Mouse (Mus musculus) induced T-regulatory cell, adult 2 months (primary cell): Measurements from ENCODE around the gene Mzf1.

Experiments
- DNase-seq: peaks from one replicate; pipeline ENCODE4 v3.0.0-alpha.2; 2012; ENCODE audit warnings: low read depth

Mzf1 gene

DNA sequence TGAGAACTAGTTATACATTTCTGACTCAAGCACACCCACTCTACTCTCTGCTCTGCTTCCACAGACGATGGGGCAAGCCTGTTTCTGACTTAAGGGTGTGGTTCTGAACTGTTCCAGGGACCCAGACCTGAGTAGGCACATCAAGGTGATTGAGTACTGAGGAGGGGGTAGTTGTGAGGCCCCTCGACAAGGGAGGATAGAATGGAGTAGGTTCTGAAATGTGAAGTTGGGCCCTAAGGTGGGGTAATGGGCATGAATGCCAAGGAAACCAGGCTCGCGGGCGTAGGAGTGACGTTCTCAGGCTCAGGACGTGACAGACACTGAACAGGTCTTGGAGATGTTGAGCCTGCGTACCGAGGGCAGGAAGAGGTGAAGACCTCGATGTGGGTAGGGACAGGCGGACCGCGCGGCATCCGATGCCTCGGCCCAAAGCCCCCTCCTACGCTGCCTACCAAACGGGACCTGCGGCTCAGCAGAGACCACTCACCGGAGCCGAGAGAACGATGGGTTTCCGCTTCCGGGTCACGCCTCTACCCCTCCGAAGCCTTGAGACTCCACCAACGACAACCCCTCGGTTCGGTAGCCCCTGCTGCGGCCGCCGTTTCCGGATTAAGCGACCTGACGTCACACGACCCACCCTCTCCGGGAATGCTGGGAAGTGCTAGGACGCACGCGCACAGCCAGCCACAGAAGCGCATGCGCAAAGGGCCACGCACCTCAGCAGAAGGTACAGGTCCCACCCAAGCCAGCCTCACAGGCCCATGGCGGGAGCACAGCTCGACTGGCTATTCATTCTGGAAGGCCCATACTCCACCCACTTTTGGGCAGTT lies 20.2 kb downstream of the Mzf1 start, which contains the start of gene Chmp2a:
Gene Chmp2a (minus strand): TSS at position 660 of the 830 bp plus-strand sequence.
- DNase-seq = peak; percentile 97

DNA sequence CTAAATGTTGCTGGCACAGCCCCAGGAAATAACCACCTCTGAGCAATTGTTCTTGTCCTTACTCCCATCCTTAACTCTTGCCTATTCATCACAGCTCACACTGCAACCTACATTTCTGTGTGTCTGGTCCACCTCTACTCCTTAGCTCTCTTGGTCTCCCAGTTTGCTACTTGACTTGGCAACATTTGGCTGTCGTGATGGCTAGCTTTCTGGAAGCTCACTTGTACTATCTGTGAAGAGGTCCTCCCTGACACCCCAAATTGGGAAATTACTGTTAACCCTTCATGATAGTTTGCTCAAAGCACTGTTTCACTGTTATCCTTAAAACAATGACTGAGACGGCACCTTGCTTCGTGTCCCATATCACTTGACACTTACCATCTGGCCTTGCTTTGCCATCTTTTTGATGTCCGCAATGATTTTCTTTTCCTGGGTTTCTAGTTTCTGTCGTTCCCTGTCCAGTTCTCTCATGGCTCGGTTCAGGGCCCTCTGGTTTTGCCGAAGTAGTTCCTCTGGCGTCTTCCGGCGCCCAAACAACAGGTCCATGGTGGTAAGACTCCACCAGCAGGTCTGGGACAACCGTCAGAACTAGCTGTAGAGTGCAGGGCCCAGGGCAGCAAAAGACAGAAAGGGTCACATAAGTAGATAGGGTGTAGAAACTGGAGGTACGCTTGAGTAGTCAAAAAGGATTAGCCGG lies 21.0 kb downstream of the Mzf1 start:
- no peak for DNase-seq

DNA sequence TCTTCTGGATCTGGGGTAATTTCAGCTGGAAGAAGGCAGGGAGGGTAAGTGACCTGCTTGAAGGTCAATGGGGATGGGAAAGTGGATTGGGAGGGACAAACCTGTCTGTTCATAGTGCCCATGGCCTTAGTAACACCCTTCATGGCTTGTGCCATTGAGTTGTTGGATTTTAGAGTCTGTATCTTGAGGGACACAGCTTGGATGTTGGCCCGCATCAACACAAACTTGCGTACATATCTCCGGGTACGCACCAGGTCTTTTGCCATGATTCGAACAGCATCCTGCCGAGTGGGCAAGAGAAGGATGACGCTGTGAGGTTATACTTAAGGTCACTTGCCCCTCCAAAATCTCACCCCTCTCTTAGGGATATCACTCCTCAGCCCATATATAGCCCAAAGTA lies 22.0 kb downstream of the Mzf1 start:
- no peak for DNase-seq

DNA sequence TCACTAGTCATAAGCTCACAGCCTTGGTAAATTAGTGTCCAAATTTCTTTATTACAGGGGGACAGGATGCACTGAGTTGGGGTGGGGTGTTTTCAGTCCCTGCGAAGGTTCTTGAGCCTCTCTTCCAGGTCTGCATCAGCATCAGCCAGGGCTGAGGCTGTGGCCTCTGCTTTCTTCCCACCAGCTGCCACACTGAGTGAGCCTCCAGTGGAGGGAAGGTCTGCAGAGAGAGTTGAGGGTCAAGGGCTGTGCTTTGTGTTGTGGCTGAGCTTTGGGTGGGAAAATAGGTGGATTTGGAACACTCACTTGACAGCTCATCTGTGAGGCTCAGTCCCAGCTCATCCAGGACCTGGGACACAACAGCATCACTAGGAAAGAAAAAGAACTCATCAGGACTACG lies 22.6 kb downstream of the Mzf1 start:
- DNase-seq = no peak

GRCm38 (mm10) chr7:13031069-13031468 lies 23.5 kb downstream of the Mzf1 start:
- peak; percentile 55 for DNase-seq

DNA sequence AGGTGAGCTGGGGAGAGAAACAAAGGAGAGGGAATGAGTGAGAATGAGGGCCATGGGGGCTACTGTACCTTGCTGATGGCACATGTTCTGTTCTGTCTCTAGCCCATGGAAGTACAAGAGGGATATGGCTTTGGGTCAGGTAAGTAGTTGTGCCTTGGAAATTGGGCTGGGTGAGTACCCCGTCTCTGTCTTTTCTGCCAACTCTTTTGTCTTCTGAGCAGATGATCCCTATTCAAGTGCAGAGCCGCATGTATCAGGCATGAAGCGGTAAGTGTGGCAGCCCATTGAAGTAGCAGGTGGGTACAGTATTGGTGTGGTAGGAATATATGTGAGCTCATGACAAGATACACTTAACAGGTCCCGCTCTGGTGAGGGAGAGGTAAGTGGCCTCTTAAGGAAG lies 25.6 kb downstream of the Mzf1 start:
- DNase-seq = no peak

DNA sequence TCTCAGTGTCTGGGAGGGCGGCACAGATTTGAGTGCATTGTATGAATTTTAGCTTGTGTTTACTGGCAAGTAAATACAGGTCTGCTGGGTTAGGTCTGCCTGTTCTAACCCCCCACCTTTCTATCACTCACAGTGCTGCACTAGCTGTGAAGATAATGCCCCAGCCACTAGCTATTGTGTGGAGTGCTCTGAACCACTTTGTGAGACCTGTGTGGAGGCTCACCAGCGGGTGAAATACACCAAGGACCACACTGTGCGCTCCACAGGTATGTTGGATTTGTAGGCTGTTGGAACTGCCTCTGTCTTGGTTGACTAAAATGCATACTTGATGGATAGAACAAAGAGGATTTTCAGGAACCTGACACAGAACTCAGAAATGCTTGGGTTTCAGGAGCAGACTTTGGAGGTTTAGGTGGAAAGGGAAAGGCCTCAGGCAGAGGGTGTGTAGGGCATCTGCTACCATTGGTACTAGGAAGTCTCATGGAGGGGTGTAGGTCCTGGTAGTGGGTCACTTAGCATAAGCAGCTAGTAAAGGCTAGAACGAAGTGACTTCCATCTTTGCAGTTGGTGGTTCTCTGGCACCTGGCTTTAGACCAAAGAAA lies 29.0 kb downstream of the Mzf1 start:
- no peak for DNase-seq

GRCm38 (mm10) chr7:13024805-13025204 lies 29.8 kb downstream of the Mzf1 start:
- DNase-seq = peak; percentile 78

DNA sequence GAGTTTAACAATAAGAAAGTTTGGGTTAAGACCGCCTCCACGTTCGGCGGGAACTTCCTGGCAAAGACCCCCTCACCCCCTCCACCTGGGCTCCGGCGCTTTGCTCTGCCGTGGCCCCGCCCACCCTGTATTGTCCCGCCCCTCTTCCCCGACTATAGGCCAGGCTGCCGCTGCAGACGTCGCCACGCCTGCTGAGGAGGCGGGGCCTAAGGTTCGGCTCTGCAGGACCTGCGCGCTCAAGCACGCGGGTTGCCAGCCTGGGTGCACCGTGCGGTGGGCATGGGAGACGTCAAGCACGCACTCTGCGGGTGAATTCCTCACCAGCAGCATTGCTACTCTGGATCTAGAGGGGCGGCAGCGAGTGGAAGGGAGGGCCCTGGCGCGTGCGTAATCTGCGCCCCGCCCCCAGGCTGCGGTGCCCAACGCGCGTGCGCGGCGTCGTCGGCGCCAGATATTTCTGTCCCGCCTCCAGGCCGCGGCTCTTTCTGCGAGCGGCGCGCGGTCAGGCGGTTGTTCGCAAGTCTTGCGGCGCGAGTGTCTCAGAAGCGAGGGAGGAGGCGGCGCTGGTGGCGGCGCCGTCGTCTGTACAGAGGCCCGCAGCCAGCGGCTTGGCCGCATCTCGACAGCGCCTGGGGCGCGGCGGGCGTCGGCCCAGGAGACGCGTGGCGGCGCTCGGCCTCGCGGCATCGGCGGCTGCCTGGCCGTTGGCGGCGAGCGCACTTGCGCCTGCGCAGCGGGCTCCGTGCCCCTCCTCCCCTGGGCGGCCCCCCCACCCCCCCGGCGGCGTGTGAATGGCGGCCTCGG lies 30.4 kb downstream of the Mzf1 start:
- peak; percentile 97 for DNase-seq

GRCm38 (mm10) chr7:13022773-13023535 lies 31.6 kb downstream of the Mzf1 start:
- DNase-seq = peak; percentile 87

GRCm38 (mm10) chr7:13015217-13015616 lies 39.3 kb downstream of the Mzf1 start:
- DNase-seq = no peak

DNA sequence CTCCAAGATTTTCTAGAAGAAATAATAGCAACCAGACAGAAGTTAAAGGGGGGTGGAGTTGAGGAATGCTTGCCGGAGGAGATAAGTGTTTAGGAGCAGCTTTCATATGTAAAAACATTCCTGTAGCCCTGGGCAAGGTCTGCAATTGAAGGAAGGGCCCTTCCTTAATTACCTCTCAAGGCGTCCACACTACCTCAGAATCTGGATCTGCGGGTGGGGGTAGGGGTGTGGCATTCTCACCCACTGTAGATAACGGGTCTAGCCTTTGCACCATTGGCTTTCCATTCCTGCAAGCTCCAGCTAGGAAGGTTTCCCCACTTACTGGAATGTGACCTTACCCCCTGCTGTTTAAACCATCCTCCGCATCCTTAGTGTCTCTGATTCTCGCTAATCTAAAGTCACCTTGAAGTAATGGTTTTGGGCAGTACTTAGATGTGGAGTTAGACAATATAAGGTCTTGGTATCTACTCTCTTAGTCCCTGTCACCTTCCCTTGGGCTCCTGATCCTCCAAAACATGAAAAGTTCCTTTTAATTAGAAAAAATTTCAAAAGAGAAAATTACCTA lies 40.2 kb downstream of the Mzf1 start:
- no peak for DNase-seq

DNA sequence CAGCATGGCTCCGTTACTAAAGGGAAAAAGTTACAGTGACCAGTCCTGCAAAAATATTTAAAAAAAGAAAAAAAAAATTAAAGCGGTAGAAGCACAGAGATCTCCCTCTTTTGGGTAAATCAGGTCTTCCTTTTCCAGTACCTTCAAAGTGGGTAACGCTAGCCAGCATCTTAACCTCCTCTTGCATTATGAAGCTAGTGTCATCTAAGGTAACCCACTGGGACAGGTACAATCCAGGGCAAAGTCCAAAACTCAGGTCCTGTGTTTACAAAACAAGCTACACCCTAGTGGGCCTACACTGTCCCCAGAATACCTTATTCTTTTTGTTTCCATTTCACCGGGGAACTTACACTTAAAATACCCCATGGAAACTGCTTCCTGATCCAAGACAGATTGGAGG lies 40.9 kb downstream of the Mzf1 start:
- DNase-seq = no peak

- DNase-seq = no peak
Measured at GRCm38 (mm10) chr7:13010005-13010908, 44.3 kb downstream of the Mzf1 start, which contains the start of gene Zbtb45. Gene Zbtb45 (minus strand): TSS chr7:13010034.

- DNase-seq = peak; percentile 96
Measured at GRCm38 (mm10) chr7:13009143-13010004, 45.2 kb downstream of the Mzf1 start.

GRCm38 (mm10) chr7:13007341-13008092 lies 47.0 kb downstream of the Mzf1 start:
- DNase-seq = no peak

- no peak for DNase-seq
Measured at GRCm38 (mm10) chr7:13006531-13006930, 48.0 kb downstream of the Mzf1 start.

DNA sequence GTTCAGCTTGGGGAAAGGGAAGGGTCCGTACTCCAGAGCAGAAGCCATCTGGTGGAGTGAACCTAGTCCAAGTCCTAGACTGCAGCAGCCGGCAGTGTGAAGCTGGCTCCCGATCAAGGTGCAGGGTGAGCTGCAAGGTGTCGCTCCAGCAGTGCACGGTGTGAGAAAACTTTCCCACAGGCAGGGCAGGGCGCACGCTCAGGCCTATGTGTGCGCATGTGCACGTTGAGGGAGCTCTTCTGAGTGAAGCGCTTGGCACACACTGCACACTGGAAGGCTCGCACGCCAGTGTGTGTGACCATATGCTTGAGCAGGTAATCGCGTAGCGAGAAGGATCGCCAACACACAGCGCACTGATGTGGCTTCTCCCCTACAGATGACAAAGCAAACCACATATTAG lies 48.6 kb downstream of the Mzf1 start:
- no peak for DNase-seq
